Mouse (Mus musculus) megakaryocyte, adult 5-6 weeks (primary cell): ENCODE measurements at regions not wholly inside any gene's neighbourhood (a gene's known extent, or its start where the extent isn't known, plus 50 kb on each side); places are given as distances from the start of the nearest gene placed in this dataset.

ENCODE experiments used
- ATAC-seq: 2 replicates; pipeline ENCODE4 v1.8.0; 2016; ENCODE audit warnings: mild to moderate bottlenecking, inconsistent platforms; ENCODE audit not compliant: poor library complexity, severe bottlenecking

DNA sequence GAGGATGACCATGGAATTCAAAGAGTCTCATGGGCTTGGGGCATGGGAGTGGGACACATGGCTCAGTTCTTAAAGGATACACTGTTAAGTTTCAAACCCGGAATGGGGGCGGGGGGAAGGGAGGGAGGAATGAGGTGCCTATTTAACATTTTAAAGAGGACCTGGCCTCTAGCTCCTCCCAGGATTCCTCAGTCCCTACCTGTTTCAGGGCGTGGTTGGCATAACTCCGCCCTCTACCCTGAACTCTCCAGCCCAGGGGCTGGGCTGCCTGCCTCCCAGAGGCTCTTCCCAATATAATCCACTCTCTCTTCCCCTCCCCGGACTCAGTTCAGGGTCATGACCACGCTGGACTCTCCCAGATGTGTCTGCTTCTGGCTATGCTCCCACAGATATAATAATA, 108.0 kb downstream of the 2410131K14Rik start:
- no peak for ATAC-seq

DNA sequence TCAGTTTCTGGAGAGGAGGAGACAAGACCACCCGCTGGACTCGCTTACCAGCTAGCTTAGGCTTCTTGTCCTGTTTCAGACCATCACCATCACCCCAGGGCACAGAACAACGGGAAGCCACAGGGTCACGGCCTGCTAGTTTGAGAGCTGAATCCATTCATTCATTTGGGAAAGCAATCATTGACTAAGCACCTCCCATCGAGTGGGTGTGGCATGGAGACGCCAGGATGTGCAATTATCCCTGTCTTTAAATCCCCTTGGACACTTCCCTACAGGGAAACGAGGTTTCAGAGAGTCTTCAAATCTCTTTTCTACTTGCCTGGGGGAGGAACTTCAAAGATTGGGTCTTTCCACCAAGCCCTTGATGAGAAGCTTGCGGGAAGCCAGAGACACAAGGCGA, 108.7 kb downstream of the 2410131K14Rik start:
- peak; percentile 10; the same call in 1 of the 2 replicates for ATAC-seq

DNA sequence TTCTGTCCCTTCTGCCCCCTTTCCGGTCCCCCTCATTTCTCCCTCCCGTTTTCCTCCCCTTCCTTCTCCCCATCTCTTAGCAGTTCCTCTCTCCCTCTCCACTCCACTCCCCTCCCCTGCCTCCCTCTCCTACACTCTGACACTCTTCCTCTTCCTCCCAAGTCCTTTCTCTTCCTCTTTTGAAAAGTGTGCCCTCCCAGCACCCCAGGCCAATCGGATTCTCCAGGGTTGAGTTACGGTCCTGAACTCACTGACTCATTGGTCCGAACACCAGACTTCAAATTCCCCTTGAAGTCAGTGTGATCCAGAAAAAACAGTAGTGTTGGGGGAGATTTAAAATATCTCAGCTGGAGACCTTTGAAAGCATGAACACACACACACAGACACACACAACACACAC, 109.1 kb downstream of the 2410131K14Rik start:
- ATAC-seq: peak; percentile 94

DNA sequence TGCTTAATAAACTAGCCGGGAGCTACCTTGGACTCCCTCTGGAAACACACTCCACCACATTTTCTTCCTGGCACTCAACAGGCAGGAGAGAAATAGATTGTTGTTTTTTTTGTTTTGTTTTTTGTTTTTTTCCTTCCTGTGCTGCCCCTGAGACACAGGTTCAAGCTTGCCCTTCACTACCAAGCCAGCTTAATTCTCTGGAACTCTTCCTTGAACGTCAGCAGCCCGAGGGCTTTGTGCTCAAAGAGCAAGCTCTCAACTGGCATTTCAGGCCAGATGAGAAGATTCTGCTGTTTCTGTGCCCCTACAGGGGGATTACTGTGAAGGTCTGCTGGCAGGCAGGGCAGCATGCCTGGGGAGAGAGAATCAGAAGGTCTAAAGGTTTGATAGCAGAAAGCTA, 109.8 kb downstream of the 2410131K14Rik start:
- ATAC-seq: no peak

DNA sequence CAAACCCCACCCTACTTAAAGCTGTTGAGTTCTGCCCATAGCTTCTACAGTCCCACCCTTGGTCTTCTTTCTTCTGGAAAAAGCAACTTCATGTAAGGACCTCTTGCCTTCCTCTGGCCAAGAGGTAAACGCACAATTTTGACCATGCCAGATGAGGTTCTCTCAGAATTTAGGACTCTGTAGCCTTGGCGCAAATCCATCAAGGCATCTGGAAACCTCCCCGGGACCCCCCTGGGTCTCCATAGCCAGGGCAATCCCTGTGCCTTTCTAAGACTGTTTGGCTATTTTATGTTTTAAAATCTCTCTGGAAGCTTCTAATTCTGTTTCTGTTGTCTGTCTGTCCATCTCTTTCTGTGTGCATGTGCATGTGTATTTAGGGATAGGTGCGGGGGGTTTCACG, 110.3 kb downstream of the 2410131K14Rik start:
- no peak for ATAC-seq

DNA sequence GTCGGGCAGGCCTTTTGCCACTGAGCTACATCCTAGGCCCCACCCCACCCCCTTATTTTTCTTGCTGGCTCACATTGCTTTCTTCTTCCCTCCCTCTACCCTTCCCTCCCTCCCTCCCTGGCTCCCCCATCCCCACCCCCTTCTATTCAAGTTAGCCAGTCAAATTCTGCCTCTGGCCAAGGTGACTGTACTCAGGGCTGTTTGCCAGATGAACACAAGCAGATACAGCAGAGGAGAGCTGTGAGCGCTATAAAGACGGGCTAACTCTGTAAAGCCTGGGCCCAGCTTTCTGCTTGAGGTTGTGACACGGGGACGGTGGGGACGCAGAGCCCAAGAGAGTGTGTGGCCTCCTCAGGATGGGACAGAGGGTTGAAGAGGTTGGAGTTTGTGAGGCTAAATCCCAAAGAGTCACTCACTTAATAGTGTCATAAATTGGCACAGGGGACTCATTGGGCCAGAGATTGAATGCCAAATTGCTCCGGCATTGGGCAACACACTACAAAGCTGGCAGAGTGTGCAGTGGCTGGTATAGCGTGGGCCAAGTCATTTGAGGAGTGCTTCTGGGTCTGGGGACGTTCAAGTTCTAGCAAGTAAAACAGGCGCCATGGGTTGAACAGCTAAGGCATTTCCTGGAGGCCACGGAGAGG, 110.8 kb downstream of the 2410131K14Rik start:
- no peak for ATAC-seq

DNA sequence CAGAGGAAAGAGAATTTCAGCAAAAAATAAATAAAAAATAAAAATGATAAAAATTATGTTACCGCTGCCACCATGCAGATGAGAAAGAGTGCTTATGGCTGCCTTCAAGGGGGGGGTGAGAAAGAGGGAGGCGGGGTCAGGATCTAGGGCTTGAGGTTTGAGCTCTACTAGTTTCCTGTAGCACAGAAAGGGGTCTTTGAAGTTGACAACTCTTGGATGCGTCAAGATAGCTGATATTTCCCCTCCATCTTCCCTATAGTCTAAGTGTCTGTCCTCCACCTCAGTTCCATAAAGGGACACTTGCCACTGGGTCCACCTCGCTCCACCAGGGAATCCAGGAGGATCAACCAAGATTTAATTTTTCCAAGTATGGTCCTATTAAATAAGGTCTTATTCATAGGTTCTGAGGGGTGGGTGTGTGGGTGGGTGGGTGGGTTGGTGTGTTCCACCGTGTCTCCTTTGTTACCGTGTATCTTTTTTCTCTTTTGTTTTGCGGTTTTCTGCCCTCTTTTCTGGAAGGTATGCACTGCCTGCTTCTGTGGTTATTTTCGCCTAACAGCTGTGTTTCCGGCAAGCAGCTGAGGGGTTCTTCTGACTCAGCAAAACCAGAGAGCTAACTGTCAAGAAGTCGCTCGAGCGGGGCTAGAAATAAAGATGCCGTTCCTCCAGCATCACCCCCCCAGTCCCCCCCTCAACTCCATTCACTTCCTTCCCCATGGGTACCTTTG, 114.8 kb downstream of the 2410131K14Rik start:
- ATAC-seq: peak; percentile 33

DNA sequence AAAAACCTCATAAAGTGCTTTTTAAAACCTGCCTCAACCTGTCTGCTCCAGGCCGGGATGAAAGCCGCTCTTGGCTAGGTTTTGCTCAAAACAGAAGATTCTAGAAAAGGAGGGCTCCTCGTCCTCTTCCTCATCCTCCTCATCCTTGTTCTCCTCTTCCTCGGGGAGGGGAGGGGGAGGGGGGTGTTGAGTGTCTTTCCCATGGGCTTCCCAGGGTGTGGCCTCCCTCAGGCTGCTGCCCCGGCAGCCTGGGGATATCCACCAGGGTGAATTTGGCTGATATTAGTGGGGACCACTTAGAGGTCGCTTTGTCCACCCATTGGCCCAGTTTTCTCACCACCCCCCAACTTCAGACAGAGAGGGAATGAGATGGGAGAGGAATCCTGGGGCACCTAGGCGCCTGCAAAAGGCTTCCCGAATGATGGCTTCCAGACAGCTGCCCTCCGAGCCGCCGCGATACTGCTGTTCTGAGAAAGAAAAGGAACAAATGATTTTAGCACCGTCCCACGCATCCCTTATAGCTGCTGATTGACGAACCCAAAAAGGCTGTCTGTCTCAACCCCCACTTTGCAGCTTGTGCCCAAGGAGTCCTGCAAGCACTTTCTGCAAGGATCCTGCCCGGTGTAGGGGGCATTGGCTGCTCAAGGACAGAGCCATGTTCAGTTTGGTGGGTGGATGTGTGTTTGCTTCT, 115.5 kb downstream of the 2410131K14Rik start:
- ATAC-seq: no peak

GRCm38 (mm10) chr5:118361133-118361852, 116.3 kb downstream of the 2410131K14Rik start:
- ATAC-seq: no peak

DNA sequence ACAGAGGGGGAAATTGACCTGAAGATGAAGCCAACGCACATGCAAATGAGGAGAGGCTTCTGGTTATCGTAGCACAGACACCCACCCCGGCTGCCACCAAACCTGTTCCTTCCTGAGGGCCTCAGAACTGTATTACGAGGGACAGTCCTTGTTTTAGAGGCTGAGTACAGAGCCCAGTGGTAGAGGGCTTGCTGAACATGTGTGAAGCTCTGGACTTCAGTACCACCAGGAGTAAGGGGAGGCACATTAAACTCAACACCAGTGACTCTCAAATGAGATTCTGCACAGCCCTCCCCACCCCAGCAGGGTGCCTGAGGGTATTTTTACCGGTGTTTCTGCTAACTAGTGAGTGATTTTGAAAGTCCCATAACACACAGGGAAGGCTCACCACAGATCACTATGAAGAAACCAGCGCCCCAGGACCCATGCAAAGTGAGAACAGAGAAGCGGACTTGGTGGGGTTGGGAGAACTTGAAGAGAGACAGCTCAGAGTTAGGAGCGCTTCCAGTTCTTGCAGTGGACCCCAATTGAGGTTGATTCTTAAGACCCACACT, 116.9 kb downstream of the 2410131K14Rik start:
- peak; percentile 31; the same call in 1 of the 2 replicates for ATAC-seq

GRCm38 (mm10) chr5:118362738-118363137, 117.7 kb downstream of the 2410131K14Rik start:
- ATAC-seq: 0 out of 2 replicates have a peak, but pooled peaks have one; percentile 15

DNA sequence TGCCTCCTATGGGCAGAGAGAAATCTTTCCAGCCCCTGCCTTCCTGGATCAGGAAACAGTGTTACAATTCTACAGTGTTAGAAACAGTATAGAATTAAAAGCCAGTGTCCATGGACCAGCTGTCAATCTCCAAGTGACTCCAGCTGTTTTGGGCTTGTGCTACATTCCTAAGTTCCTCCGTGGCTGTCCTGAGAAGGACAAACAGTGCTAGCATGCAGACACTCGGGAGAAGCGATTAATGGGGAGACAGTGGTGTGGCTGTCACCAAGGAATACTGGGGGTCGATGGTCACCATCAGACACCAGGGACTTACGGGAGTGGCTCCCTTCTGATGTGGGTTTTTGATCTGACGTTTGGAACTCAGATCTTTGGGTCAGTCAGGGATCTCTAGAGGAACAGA, 118.1 kb downstream of the 2410131K14Rik start:
- no peak for ATAC-seq

DNA sequence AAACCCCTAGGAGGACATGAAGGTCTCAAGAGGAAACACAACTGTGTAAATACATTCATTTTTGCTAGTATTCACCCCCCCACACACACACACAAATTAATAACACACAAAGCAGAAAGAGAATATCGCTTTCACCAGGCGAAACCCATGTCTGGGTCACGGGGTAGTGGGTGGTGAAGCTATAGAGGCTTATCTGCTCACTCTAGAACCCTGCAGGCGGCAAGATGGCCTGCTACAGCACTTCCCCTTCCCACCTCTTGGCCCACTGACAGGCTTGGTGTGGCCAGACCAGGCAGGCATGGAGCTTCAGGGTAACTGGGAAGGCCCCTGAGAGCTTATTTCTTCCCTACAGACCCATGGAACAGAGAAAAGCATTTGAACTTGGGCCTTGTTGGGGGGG, 119.6 kb downstream of the 2410131K14Rik start:
- ATAC-seq: no peak

DNA sequence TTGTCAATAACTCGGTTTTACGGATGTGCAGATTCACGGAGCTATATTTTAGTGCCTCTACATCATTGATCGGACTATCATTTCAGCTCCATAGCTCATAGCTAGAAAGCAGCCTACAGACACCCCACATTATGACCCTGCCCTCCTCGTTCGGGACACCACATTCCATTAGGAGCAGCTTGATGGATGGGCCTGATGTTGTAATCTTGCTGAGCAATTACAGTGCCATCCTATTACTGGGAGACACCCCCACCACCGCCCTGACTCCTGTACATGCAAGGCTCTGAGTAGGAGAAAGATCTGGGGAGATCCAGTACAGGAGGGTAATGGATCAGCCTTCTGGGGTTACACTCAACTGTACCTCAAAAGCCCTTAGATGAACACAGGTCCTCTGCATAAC, 120.2 kb downstream of the 2410131K14Rik start:
- no peak for ATAC-seq

- no peak for ATAC-seq
Observed at GRCm38 (mm10) chr5:118365651-118366050, 120.6 kb downstream of the 2410131K14Rik start.

- ATAC-seq: no peak
Observed at GRCm38 (mm10) chr5:118367047-118367446, 122.0 kb downstream of the 2410131K14Rik start.

DNA sequence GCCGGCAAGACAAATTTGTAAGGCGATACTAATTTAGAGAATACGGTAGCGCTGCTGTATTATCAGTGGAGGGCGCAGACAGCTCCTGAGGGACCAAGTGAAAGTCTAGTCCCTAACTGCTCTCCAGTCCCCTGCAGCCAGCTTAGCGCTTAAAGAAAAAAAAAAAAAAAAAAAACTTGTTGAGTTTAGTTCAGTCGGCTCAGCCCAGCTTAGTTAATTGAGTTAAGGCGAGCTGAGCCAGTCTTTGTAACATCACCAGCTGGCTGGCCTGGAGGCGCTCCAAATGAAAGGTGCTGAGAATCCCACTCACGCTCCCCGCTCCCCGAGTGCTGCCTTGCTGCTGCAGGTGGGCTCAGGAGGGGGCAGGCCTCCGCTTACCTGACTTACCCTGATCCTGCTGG, 128.6 kb downstream of the 2410131K14Rik start:
- ATAC-seq: no peak

DNA sequence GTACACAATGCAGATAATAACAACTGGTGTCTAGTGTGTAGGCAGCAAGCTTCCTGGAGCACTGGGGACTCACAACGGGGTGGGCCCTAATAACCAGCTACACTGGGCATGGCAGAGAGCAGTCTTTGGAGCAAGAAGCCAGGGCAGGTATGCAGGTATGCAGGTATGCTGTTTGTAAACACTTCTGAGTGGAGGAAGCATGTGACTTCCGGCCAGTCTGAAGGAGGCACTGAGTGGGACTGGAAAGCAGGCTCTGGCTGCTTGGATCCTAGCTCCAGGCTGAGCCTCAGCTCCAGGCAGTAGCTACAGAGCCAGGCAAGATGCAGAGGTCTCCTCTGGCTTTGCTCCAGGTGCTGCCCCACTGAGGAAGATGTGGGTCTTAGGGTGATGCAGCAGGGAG, 129.9 kb downstream of the 2410131K14Rik start:
- ATAC-seq: no peak

GRCm38 (mm10) chr5:118375916-118376315, 130.9 kb downstream of the 2410131K14Rik start:
- ATAC-seq: peak; percentile 61

DNA sequence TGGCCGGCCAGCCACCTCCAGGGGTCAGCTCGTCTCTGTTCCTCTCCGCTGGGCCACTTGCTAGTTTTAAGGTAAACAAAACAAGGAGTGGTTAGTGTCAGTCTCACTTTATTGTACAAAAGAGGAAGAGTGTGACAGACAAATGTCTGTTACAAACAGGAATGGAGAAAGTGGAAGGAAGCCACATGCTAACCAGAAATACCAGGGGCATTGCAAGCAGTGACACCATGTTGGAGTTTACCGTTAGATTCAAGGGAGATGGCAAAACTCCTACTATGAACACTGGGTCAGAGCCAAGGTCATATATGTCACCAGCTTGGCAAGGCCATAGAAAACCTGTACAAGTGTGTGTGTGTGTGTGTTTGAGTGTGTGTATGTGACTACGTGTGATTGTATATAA, 131.5 kb downstream of the 2410131K14Rik start:
- ATAC-seq: peak; percentile 62

- no peak for ATAC-seq
Observed at GRCm38 (mm10) chr5:118377402-118377848, 132.4 kb downstream of the 2410131K14Rik start.
